Mouse (Mus musculus) ES-E14 (cell line): ENCODE results near the gene Scn4b. TPM values are rescaled to one million over a fixed set of nuclear protein-coding genes. Genes with fewer than 3 reads are reported as not detected.

Experiments used
- DNase-seq: peaks from one replicate; pipeline ENCODE4 v3.0.0-alpha.2; 2013; ENCODE audit warnings: low read depth, low spot score
- H3K27ac ChIP-seq: 2 replicates; pipeline ENCODE4 v1.5.1; 2012; ENCODE audit warnings: low read depth, mild to moderate bottlenecking, low read length, moderate library complexity, mixed read lengths; ENCODE audit not compliant: poor library complexity, insufficient read depth, severe bottlenecking
- H3K36me3 ChIP-seq: 2 replicates; pipeline ENCODE4 v1.6.1; 2012; ENCODE audit warnings: mild to moderate bottlenecking, low read length, moderate library complexity, mixed read lengths; ENCODE audit not compliant: control insufficient read depth, poor library complexity, insufficient read depth, severe bottlenecking
- H3K4me1 ChIP-seq, 2 experiments: fragments of 150-350 bp in 1 of 2; sonication (generic) in 1 of 2; 2 replicates each; pipeline ENCODE4 v1.6.1; 2012; ENCODE audit warnings: low read length in 2 of 2, mild to moderate bottlenecking in 1 of 2, mixed read lengths in 1 of 2; ENCODE audit not compliant: control insufficient read depth in 2 of 2, insufficient read depth in 2 of 2, poor library complexity in 1 of 2
- H3K4me3 ChIP-seq, 2 experiments: fragments of 150-350 bp in 1 of 2; sonication (generic) in 1 of 2; 2 replicates each; pipeline ENCODE4 v1.5.1; 2012; ENCODE audit warnings: low read length in 2 of 2, low read depth in 1 of 2, mild to moderate bottlenecking in 1 of 2, mixed read lengths in 1 of 2; ENCODE audit not compliant: insufficient read depth in 1 of 2, poor library complexity in 1 of 2, severe bottlenecking in 1 of 2
- H3K9ac ChIP-seq: 2 replicates; pipeline ENCODE4 v1.6.1; 2012; ENCODE audit warnings: low read depth, mild to moderate bottlenecking, low read length, mixed read lengths; ENCODE audit not compliant: poor library complexity, insufficient read depth, severe bottlenecking
- H3K9me3 ChIP-seq: fragments of 150-350 bp; sonication (generic); 2 replicates; pipeline ENCODE4 v1.6.1; 2012; ENCODE audit warnings: low read depth, mild to moderate bottlenecking, low read length; ENCODE audit not compliant: control insufficient read depth, insufficient read depth
- CHD2 ChIP-seq: IDR thresholded peaks from 2 replicates; pipeline ENCODE4 v1.6.1; 2014; ENCODE audit warnings: mild to moderate bottlenecking, low read depth, low read length, inconsistent platforms
- HCFC1 ChIP-seq: IDR thresholded peaks from 2 replicates; pipeline ENCODE4 v1.6.1; 2012; ENCODE audit warnings: low read length, inconsistent platforms, borderline replicate concordance; ENCODE audit not compliant: insufficient read depth
- MAFK ChIP-seq: IDR thresholded peaks from 2 replicates; pipeline ENCODE4 v1.6.1; 2014; ENCODE audit warnings: mild to moderate bottlenecking, low read depth, low read length, inconsistent platforms; ENCODE audit not compliant: insufficient read depth
- ZC3H11A ChIP-seq: IDR thresholded peaks from 2 replicates; pipeline ENCODE4 v1.6.1; 2012; ENCODE audit warnings: low read depth, mild to moderate bottlenecking, inconsistent platforms, low read length, borderline replicate concordance
- ZNF384 ChIP-seq: IDR thresholded peaks from 2 replicates; pipeline ENCODE4 v1.6.1; 2012; ENCODE audit warnings: low read depth, low read length, inconsistent platforms
- in situ Hi-C, 2 experiments: fragments of 600-800 bp; cut with MboI; formaldehyde crosslinking; loops; one replicate each; pipeline ENCODE4 v1.15.1; 2025; ENCODE audit warnings: low sequenced_read_pairs in 2 of 2, inconsistent platforms in 1 of 2; ENCODE audit not compliant: unreplicated experiment in 2 of 2
- total RNA-seq: library from RNA; depleted of rRNA; stranded (reverse); fragments of 300-350 nt; gene quantifications from 2 replicates; pipeline ENCODE4 v1.2.3, GENCODE M21; 2012

Scn4b gene
- total RNA-seq, 1 experiment, result 0.45 TPM

GRCm38 (mm10) chr9:45097877-45098276, 40.3 kb upstream of the Scn4b start:
- Histone ChIP-seq H3K4me3 (no peak overlapping the region), H3K4me1 (no peaks in the 10 kb centered on the region), H3K9me3 (no peaks in the 10 kb centered on the region), H3K36me3 (no peaks in the 10 kb centered on the region), H3K9ac (no peak overlapping the region), H3K27ac (no peak overlapping the region)
- DNase-seq, result no peak
- TF ChIP-seq ZNF384, result no peak
- no peak for TF ChIP-seq CHD2
- TF ChIP-seq MAFK, result no peak
- TF ChIP-seq HCFC1, result no peak
- no peak for TF ChIP-seq ZC3H11A
- in situ Hi-C loops, result no loop called here

DNA sequence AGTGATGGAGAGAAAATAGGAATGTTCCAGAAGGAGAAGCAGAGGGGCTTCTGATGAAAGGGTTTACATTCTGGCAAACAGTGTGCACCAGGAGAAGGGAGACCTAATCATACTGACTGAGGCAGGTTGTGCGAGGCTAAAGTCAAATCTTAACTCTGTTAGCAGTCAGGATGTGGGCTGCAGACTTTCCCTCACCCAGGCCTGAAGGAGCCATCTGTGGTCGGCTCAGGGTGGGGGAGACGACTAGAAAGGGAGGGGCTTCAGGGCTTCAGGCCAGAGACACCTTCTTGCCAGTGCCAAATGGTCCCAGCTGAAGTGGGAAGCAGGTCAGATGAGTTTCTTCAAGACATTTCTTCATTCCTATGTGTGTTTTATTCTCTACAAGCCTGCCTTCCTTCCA, 39.8 kb upstream of the Scn4b start:
- H3K36me3 ChIP-seq, result no peaks in the 10 kb centered on the region
- TF ChIP-seq HCFC1 (no peak), CHD2 (no peak), MAFK (no peak), ZC3H11A (no peak), ZNF384 (no peak)

DNA sequence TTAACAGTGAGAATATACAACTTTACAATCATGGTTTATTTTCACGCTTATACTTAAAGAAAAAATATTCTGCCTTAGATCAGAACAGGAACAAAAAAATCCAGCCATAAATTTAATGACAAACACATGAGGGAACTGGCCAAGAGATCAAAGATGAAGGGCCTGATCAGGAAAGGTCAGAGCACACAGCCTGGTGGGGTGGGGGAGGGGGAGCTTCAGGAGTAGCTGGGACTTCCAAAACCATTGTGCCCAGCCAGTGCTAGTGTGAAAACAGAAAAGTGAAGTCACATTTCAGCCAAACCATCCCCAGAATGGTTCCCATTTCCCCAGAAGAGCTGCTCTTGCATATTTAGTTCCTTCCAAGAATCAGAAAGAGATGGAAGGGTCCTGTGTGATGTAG, 35.7 kb upstream of the Scn4b start:
- H3K36me3 ChIP-seq, result no peaks in the 10 kb centered on the region
- DNase-seq, result no peak
- no peaks in the 10 kb centered on the region for H3K4me1 ChIP-seq
- in situ Hi-C loops, result no loop called here
- H3K9me3 ChIP-seq, result no peaks in the 10 kb centered on the region
- TF ChIP-seq HCFC1, result no peak
- TF ChIP-seq MAFK, result no peak
- no peak for TF ChIP-seq ZC3H11A
- TF ChIP-seq ZNF384, result no peak
- TF ChIP-seq CHD2, result no peak
- no peak overlapping the region for H3K9ac ChIP-seq
- no peak overlapping the region for H3K27ac ChIP-seq
- no peak overlapping the region for H3K4me3 ChIP-seq

More for the DNA sequence above, 39.8 kb upstream of the Scn4b start:
- no peaks in the 10 kb centered on the region for H3K4me1 ChIP-seq
- no peak overlapping the region for H3K9ac ChIP-seq
- H3K27ac ChIP-seq, result no peak overlapping the region
- H3K9me3 ChIP-seq, result no peaks in the 10 kb centered on the region
- in situ Hi-C loops, result no loop called here
- no peak overlapping the region for H3K4me3 ChIP-seq
- no peak for DNase-seq

DNA sequence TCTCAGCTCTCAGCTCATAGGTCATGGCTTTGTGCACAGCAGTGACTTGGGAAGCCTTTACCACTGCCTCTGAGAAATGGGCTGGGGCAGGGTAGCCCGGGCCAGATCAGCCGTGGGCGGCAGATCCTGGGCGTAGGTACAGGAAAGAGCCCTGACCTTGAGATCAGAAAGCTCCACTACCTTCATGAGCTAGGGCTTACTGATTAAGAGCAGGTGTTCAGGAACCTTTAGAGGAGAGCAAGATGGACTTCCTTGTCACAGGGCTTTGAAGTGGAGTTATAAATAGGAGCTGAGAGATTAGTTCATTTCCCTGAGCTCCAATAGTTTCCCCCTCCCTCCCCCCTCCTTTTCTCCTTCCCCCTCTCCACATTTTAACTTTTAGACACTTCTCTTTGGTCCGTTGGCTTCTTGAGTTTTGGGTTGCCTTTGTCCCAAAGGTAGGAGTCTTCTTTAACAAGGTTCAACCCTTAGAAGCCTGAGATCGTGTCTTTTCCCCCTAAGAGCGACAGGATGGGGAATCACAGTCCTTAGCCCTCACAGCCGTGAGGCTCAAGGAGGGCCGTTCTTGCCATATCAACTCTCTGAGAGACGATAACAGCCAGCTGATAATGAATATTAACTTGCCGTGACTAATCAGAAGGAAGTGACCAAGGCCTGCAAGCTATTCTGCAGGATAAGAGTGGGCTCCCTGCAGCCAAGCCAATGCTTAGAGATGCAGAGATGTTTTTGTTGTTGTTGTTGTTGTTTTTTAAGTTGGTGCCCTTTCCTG, 34.8 kb upstream of the Scn4b start:
- in situ Hi-C loops, result no loop called here
- Histone ChIP-seq H3K9me3 (no peaks in the 10 kb centered on the region), H3K36me3 (no peaks in the 10 kb centered on the region), H3K4me1 (no peaks in the 10 kb centered on the region), H3K4me3 (no peak overlapping the region), H3K9ac (no peak overlapping the region), H3K27ac (no peak overlapping the region)
- TF ChIP-seq HCFC1, result no peak
- no peak for TF ChIP-seq ZNF384
- no peak for TF ChIP-seq CHD2
- no peak for TF ChIP-seq ZC3H11A
- TF ChIP-seq MAFK, result no peak
- DNase-seq, result no peak
